14 mouse cellular contexts compared by ENCODE assay signal in genomic region chr7:16011418-16012085, GRCm38 (mm10). TPM values are rescaled to one million over a fixed set of nuclear protein-coding genes. Genes with fewer than 3 reads are reported as not detected.
A peak's percentile ranks its signal among the peaks of the same experiment; 100 is the strongest.
DNase-seq lines count a peak whose midpoint lies in the region; ATAC-seq and TF ChIP-seq lines count a peak whose summit lies in the region.
"Had no signal": no experiment of that assay in that cellular context is flagged by ENCODE, and none has a peak within 500 bp of the region (broad histone marks: within the 10 kb centered on the region; RNA-seq: fewer than 3 reads in every experiment).

No protein-coding gene starts in this region.

- H3K36me3 ChIP-seq in intestine, embryonic 16.5 days (ENCODE audit: control insufficient read depth, insufficient read depth, low read length), result no peaks in the 10 kb centered on the region
- H3K36me3 ChIP-seq in intestine, embryonic 15.5 days, result 0 out of 2 replicates have a peak, but pooled peaks cover 2% of the 10 kb centered on the region
- no peaks in the 10 kb centered on the region for H3K36me3 ChIP-seq in forebrain, postnatal 0 days (ENCODE audit: insufficient read depth)
- H3K36me3 ChIP-seq: forebrain, embryonic 15.5 days had no signal

- H3K9me3 ChIP-seq in intestine, embryonic 16.5 days (ENCODE audit: control insufficient read depth, low read length), result no peaks in the 10 kb centered on the region
- H3K9me3 ChIP-seq in intestine, embryonic 15.5 days, result no peaks in the 10 kb centered on the region
- H3K9me3 ChIP-seq in forebrain, postnatal 0 days (ENCODE audit: low read length), result no peaks in the 10 kb centered on the region
- H3K9me3 ChIP-seq: forebrain, embryonic 15.5 days had no signal

- no peak overlapping the region for H3K4me3 ChIP-seq in intestine, embryonic 16.5 days (ENCODE audit: low read length)
- H3K4me3 ChIP-seq in intestine, embryonic 15.5 days (replicated peaks), result no peak overlapping the region
- no peak overlapping the region for H3K4me3 ChIP-seq in embryonic fibroblast, embryonic 13.5 days (ENCODE audit: insufficient read depth, low read length)
- H3K4me3 ChIP-seq in forebrain, postnatal 0 days (ENCODE audit: low read depth, low read length), result no peak overlapping the region
- H3K4me3 ChIP-seq: forebrain, embryonic 15.5 days had no signal

- peak; percentile 43; the same call in 1 of the 2 replicates for ATAC-seq in intestine, embryonic 16.5 days
- no peak for ATAC-seq in intestine, embryonic 15.5 days
- ATAC-seq in megakaryocyte progenitor cell, adult 5-6 weeks (replicated peaks; ENCODE audit: poor library complexity), result peak; percentile 69
- ATAC-seq in forebrain, postnatal 0 days, result no peak
- ATAC-seq: forebrain, embryonic 15.5 days had no signal

- H3K4me1 ChIP-seq in intestine, embryonic 16.5 days (ENCODE audit: control insufficient read depth, insufficient read depth, low read length), result peaks cover 5% of the 10 kb centered on the region; the same call in 1 of the 2 replicates
- H3K4me1 ChIP-seq in intestine, embryonic 15.5 days (replicated peaks), result peaks cover 8% of the 10 kb centered on the region
- peaks cover 15% of the 10 kb centered on the region for H3K4me1 ChIP-seq in embryonic fibroblast, embryonic 13.5 days (ENCODE audit: control insufficient read depth, insufficient read depth, low read length)
- H3K4me1 ChIP-seq in forebrain, postnatal 0 days (ENCODE audit: insufficient read depth), result no peaks in the 10 kb centered on the region
- H3K4me1 ChIP-seq: forebrain, embryonic 15.5 days had no signal

- 86% methylated on average over 7 of the region's 7 CpGs for WGBS in intestine, embryonic 16.5 days
- WGBS in intestine, embryonic 15.5 days, result 79% methylated on average over 7 of the region's 7 CpGs
- WGBS in forebrain, postnatal 0 days, result 92% methylated on average over 7 of the region's 7 CpGs

- no peak overlapping the region for H3K27ac ChIP-seq in intestine, embryonic 16.5 days (ENCODE audit: low read length)
- H3K27ac ChIP-seq in intestine, embryonic 15.5 days, result no peak overlapping the region
- 0 out of 2 replicates have a peak overlapping the region, but pooled peaks have one; percentile 11 for H3K27ac ChIP-seq in embryonic fibroblast, embryonic 13.5 days (ENCODE audit: insufficient read depth, low read length)
- H3K27ac ChIP-seq in forebrain, postnatal 0 days (ENCODE audit: low read depth, low read length), result no peak overlapping the region
- H3K27ac ChIP-seq: forebrain, embryonic 15.5 days had no signal

- no peak overlapping the region for H3K9ac ChIP-seq in intestine, embryonic 16.5 days (ENCODE audit: low read depth, low read length)
- no peak overlapping the region for H3K9ac ChIP-seq in intestine, embryonic 15.5 days
- no peak overlapping the region for H3K9ac ChIP-seq in forebrain, postnatal 0 days
- H3K9ac ChIP-seq: forebrain, embryonic 15.5 days had no signal

- DNase-seq in T-cell, adult 2 months (ENCODE audit: low spot score), result peak; percentile 34
- no peak for DNase-seq in frontal cortex, postnatal 10 days (ENCODE audit: low spot score in 2 of 2)
- no peak for DNase-seq in forebrain, postnatal 0 days
- DNase-seq: cerebellum, postnatal 36 days; kidney, postnatal 25 days; left cerebral cortex, postnatal 4 days; lung, adult 18-20 months had no signal

- TF ChIP-seq CTCF in embryonic fibroblast, embryonic 13.5 days (IDR thresholded peaks at IDR 0.05; ENCODE audit: borderline replicate concordance, insufficient read depth, low read length), result no peak
- TF ChIP-seq CTCF in forebrain, postnatal 0 days (IDR thresholded peaks at IDR 0.05; ENCODE audit: low read depth), result no peak

- no peak overlapping the region for H3K4me2 ChIP-seq in intestine, embryonic 16.5 days (ENCODE audit: low read depth, low read length)
- H3K4me2 ChIP-seq in intestine, embryonic 15.5 days (replicated peaks), result no peak overlapping the region
- no peak overlapping the region for H3K4me2 ChIP-seq in forebrain, postnatal 0 days (ENCODE audit: low read depth)
- H3K4me2 ChIP-seq: forebrain, embryonic 15.5 days had no signal

- H3K27me3 ChIP-seq in intestine, embryonic 16.5 days (replicated peaks; ENCODE audit: control insufficient read depth, insufficient read depth, low read length), result no peaks in the 10 kb centered on the region
- H3K27me3 ChIP-seq in intestine, embryonic 15.5 days (replicated peaks), result no peaks in the 10 kb centered on the region
- no peaks in the 10 kb centered on the region for H3K27me3 ChIP-seq in forebrain, postnatal 0 days (ENCODE audit: insufficient read depth, low read length)
- H3K27me3 ChIP-seq: CH12.LX; forebrain, embryonic 15.5 days had no signal

- TF ChIP-seq POLR2A in embryonic fibroblast, embryonic 13.5 days (IDR thresholded peaks at IDR 0.05; ENCODE audit: low read depth, low read length), result no peak

RNA-seq across cellular contexts. Expression of gene Bicra, which starts 36.2 kb away (rescaled TPM):
- polyA plus RNA-seq in intestine, embryonic 16.5 days (2015; fragmentation: Nextera tagmentation; extraction: Ambion mirVana), result 3.7 and 4.0 TPM in 2 replicates
- 4.9 and 5.4 TPM in 2 replicates for polyA plus RNA-seq in intestine, embryonic 15.5 days (2015; fragmentation: Nextera tagmentation; extraction: Ambion mirVana)
- polyA plus RNA-seq in embryonic fibroblast, embryonic 13.5 days (2011; ENCODE audit: insufficient read length, low read depth, missing spikeins), result 10.8 and 12.1 TPM in 2 replicates
- 14.7 and 14.9 TPM in 2 replicates for total RNA-seq in megakaryocyte progenitor cell, adult 5-6 weeks (2015)
- 1.1 and 3.4 TPM in 2 replicates for total RNA-seq in megakaryocyte progenitor cell, adult 5-6 weeks (2017)
- 3.2 and 5.0 TPM in 2 replicates for total RNA-seq in forebrain, postnatal 0 days (2014; rRNA removed)
- polyA plus RNA-seq in forebrain, postnatal 0 days (2015; fragmentation: Nextera tagmentation; extraction: Ambion mirVana), result 3.6 and 5.8 TPM in 2 replicates

RNA-seq across cellular contexts. Expression of gene Ehd2, which starts 44.2 kb away (rescaled TPM):
- polyA plus RNA-seq in intestine, embryonic 16.5 days (2015; fragmentation: Nextera tagmentation; extraction: Ambion mirVana), result 48.1 and 50.9 TPM in 2 replicates
- 42.3 and 50.9 TPM in 2 replicates for polyA plus RNA-seq in intestine, embryonic 15.5 days (2015; fragmentation: Nextera tagmentation; extraction: Ambion mirVana)
- polyA plus RNA-seq in embryonic fibroblast, embryonic 13.5 days (2011; ENCODE audit: insufficient read length, low read depth, missing spikeins), result 136 and 191 TPM in 2 replicates
- total RNA-seq in megakaryocyte progenitor cell, adult 5-6 weeks (2015), result 0.07 and 0.27 TPM in 2 replicates
- total RNA-seq in megakaryocyte progenitor cell, adult 5-6 weeks (2017), result 0.21 and 0.24 TPM in 2 replicates
- total RNA-seq in forebrain, postnatal 0 days (2014; rRNA removed), result 3.1 and 3.5 TPM in 2 replicates
- polyA plus RNA-seq in forebrain, postnatal 0 days (2015; fragmentation: Nextera tagmentation; extraction: Ambion mirVana), result 4.4 and 5.0 TPM in 2 replicates

RNA-seq across cellular contexts. Expression of gene Zfp541, which starts 50.1 kb away (rescaled TPM):
- 0.07 and 0.21 TPM in 2 replicates for polyA plus RNA-seq in intestine, embryonic 16.5 days (2015; fragmentation: Nextera tagmentation; extraction: Ambion mirVana)
- 0.03 and 0.06 TPM in 2 replicates for polyA plus RNA-seq in intestine, embryonic 15.5 days (2015; fragmentation: Nextera tagmentation; extraction: Ambion mirVana)
- polyA plus RNA-seq in embryonic fibroblast, embryonic 13.5 days (2011; ENCODE audit: insufficient read length, low read depth, missing spikeins), result not detected in 2 replicates
- total RNA-seq in megakaryocyte progenitor cell, adult 5-6 weeks (2015), result 0.15 TPM in 1 of 2 replicates, not detected in the other
- total RNA-seq in megakaryocyte progenitor cell, adult 5-6 weeks (2017), result 0.04 TPM in 1 of 2 replicates, not detected in the other
- total RNA-seq in forebrain, postnatal 0 days (2014; rRNA removed), result 0.10 and 0.15 TPM in 2 replicates
- polyA plus RNA-seq in forebrain, postnatal 0 days (2015; fragmentation: Nextera tagmentation; extraction: Ambion mirVana), result 0.04 and 0.17 TPM in 2 replicates
- total RNA-seq: heart, postnatal 25 days had no signal
- polyA plus RNA-seq: forebrain, embryonic 15.5 days had no signal

Comparison
In these comparisons a context has a peak if more than half of its experiments do, and no peak if none do; other contexts are left out.
1. ATAC-seq: peak in intestine, embryonic 16.5 days (single experiment) and megakaryocyte progenitor cell, adult 5-6 weeks (single experiment); none in intestine, embryonic 15.5 days (single experiment) and forebrain, postnatal 0 days (single experiment).